Mouse (Mus musculus) embryonic facial prominence, embryonic 12.5 days (tissue): Measurements from ENCODE around the gene Aff1. TPM values are rescaled to one million over a fixed set of nuclear protein-coding genes. Genes with fewer than 3 reads are reported as not detected.

Source experiments
- ATAC-seq: fragments of 200-750 bp; cut with Nextera tagmentation; 2 replicates; pipeline ENCODE4 v1.8.0; 2017; ENCODE audit not compliant: insufficient number of reproducible peaks, insufficient read depth, low FRiP score, low TSS enrichment
- H3K27ac ChIP-seq: fragments of 300-500 bp; sonication (generic); 2 replicates; pipeline ENCODE4 v1.5.1; 2016; ENCODE audit warnings: mild to moderate bottlenecking
- H3K27me3 ChIP-seq: fragments of 300-500 bp; sonication (generic); 2 replicates; pipeline ENCODE4 v1.6.1; 2016; ENCODE audit warnings: mild to moderate bottlenecking, moderate library complexity
- H3K36me3 ChIP-seq: fragments of 300-500 bp; sonication (generic); 2 replicates; pipeline ENCODE4 v1.6.1; 2016; ENCODE audit warnings: mild to moderate bottlenecking
- H3K4me1 ChIP-seq: fragments of 300-500 bp; sonication (generic); 2 replicates; pipeline ENCODE4 v1.6.1; 2016
- H3K4me2 ChIP-seq: fragments of 300-500 bp; sonication (generic); replicated peaks from 2 replicates; pipeline ENCODE4 v1.6.1; 2016; ENCODE audit warnings: mild to moderate bottlenecking, moderate library complexity
- H3K4me3 ChIP-seq: fragments of 300-500 bp; sonication (generic); 2 replicates; pipeline ENCODE4 v1.5.1; 2016; ENCODE audit warnings: mild to moderate bottlenecking
- H3K9ac ChIP-seq: fragments of 300-500 bp; sonication (generic); 2 replicates; pipeline ENCODE4 v1.6.1; 2016; ENCODE audit warnings: mild to moderate bottlenecking, moderate library complexity
- H3K9me3 ChIP-seq: fragments of 300-500 bp; sonication (generic); 2 replicates; pipeline ENCODE4 v1.6.1; 2016; ENCODE audit warnings: mild to moderate bottlenecking, moderate library complexity
- WGBS: fragments of 180-500 bp; shearing (Covaris S2); methylation state at CpG from one replicate; pipeline ENCODE4 v1.1.7; 2016; 5-methylcytosine and 5-hydroxymethylcytosine counted together
- polyA plus RNA-seq: library from polyadenylated mRNA; unstranded; fragments of >200 nt; fragmentation: Nextera tagmentation; extraction: Ambion mirVana; gene quantifications from 2 replicates; pipeline ENCODE4 v1.2.1, GENCODE M21; 2016

The Aff1 gene
- polyA plus RNA-seq, 1 experiment from 2014 or later: 4.8 TPM

DNA sequence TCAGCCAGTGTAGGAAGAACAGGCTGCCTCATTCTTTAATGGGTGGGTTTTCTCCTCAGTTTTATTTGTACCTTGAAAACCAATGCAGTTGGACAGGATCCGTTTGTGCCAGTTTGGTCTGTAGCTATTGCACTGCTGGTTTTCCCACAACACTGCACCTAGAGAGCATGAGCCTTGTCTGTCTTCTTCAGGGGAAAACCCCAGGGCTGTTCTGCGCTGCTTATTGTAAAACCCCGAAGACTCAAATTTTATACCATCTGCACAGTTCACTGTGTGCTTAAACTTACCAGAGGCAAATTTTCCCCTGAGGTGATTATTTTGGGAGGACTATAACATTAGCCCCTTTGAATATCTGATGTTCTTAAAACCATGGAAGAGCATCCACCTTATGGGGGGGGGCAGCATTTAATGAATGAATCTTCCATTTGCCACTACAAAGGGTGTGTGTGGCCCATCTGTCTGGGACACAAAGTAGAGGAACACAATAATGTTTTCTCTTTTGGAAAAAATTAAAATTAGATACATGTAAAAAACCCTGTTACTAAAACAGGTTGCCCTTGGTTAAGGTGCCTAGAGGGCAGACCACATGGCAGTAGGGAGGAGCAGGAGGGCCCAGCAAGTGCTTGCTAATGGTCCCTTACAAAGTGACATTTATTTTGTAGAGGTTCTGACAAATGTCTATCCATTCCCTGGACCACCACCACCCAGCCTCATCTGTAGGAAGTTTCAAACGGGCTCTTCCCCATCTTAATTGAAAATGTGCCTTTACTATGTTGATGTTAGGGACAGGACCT lies 160.8 kb downstream of the Aff1 start:
- H3K36me3 ChIP-seq: peaks cover 14% of the 10 kb centered on the region; the same call in 1 of the 2 replicates
- 0 out of 2 replicates have a peak, but pooled peaks cover 8% of the 10 kb centered on the region for H3K4me1 ChIP-seq
- H3K4me3 ChIP-seq: no peak overlapping the region
- 84% methylated on average over 4 of the region's 4 CpGs for WGBS
- no peak overlapping the region for H3K27ac ChIP-seq
- H3K4me2 ChIP-seq: no peak overlapping the region
- no peaks in the 10 kb centered on the region for H3K27me3 ChIP-seq
- ATAC-seq: no peak
- no peaks in the 10 kb centered on the region for H3K9me3 ChIP-seq
- no peak overlapping the region for H3K9ac ChIP-seq

DNA sequence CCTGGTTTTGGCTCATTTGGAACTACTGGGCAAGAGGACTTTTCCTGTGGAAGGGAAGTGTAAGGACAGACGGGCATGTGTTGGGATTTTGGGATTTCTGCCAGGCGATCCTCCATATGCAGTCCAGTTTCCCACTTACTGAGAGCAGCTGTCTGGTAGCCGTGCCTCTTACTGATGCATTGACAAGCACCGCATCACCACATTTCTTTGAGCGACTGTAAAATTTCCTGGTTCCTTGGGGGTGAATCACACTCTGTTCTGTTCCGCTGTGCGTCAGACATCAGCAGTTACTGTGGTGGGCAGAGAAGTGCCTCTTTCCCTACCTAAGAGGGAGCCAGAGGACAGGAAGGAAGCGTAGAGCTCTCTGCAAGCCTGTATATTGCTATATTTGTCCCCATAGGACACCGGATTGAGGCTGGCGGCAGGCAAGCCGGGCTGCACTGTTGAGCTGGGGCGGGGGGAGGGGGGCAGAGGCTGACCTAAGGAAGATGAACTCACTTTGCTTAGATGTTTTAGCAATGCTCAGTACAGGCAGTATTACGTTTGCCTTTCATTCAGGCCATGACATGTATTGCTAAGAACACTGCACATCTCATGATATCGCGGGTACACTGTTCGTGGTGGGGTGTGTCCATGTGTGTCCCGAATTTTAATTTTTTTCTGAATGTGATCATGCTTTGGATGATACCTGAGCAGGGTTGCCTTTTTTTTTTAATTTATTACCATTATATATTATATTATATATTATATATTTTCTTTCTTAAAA lies 162.1 kb downstream of the Aff1 start:
- no peak overlapping the region for H3K27ac ChIP-seq
- H3K4me2 ChIP-seq: no peak overlapping the region
- no peak overlapping the region for H3K4me3 ChIP-seq
- H3K27me3 ChIP-seq: no peaks in the 10 kb centered on the region
- no peak overlapping the region for H3K9ac ChIP-seq
- 0 out of 2 replicates have a peak, but pooled peaks cover 8% of the 10 kb centered on the region for H3K4me1 ChIP-seq
- no peaks in the 10 kb centered on the region for H3K9me3 ChIP-seq
- ATAC-seq: no peak
- H3K36me3 ChIP-seq: peaks cover 14% of the 10 kb centered on the region; the same call in 1 of the 2 replicates
- WGBS: 72% methylated on average over 17 of the region's 17 CpGs

- no peaks in the 10 kb centered on the region for H3K27me3 ChIP-seq
- H3K9me3 ChIP-seq: no peaks in the 10 kb centered on the region
- 0 out of 2 replicates have a peak, but pooled peaks cover 8% of the 10 kb centered on the region for H3K4me1 ChIP-seq
- H3K9ac ChIP-seq: no peak overlapping the region
- ATAC-seq: no peak
- WGBS: 86% methylated on average over 5 of the region's 5 CpGs
- H3K27ac ChIP-seq: no peak overlapping the region
- H3K4me3 ChIP-seq: no peak overlapping the region
- no peak overlapping the region for H3K4me2 ChIP-seq
- H3K36me3 ChIP-seq: peaks cover 14% of the 10 kb centered on the region; the same call in 1 of the 2 replicates
Observed at GRCm38 (mm10) chr5:103854807-103855194, 162.6 kb downstream of the Aff1 start.

DNA sequence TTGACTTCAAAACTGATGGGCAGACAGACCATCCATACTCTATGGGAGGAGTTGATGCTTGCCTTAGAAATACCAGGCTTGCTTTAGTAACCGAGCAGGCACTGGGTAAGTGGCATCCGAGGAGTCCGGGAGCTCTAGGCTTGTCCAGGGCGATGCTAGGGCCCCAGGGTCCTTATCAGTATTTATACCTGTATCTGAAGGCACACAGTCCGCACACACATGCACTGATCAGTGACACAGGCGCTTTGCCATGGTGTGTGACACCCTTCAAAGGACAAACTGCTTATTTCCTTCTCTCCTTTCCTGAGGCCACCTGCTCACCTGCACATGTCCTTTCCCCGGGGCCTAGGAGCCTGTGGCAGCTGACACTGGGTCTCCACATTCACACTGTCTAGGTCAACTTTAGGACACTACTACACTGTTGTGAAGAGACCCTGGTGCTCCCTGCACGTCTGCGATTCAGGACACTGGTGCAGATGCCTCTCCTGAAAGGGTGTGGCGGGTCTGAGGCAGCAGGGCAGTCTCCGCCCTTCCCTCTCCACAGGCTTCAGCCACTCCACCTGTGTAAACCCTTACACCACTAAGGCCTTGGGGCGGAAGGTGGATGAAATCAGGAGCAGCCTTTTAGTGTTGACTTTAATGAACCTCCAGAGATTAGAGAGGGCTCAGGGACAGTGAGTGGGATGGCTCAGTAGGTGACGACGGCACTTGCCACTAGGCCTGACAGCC lies 163.5 kb downstream of the Aff1 start:
- ATAC-seq: 0 out of 2 replicates have a peak, but pooled peaks have one; percentile 16
- H3K4me1 ChIP-seq: 0 out of 2 replicates have a peak, but pooled peaks cover 8% of the 10 kb centered on the region

GRCm38 (mm10) chr5:103856286-103857009 lies 164.3 kb downstream of the Aff1 start:
- Histone ChIP-seq H3K9me3 (no peaks in the 10 kb centered on the region), H3K27ac (no peak overlapping the region), H3K4me1 (0 out of 2 replicates have a peak, but pooled peaks cover 8% of the 10 kb centered on the region), H3K4me3 (no peak overlapping the region), H3K4me2 (no peak overlapping the region), H3K9ac (no peak overlapping the region), H3K36me3 (peaks cover 7% of the 10 kb centered on the region; the same call in 1 of the 2 replicates), H3K27me3 (no peaks in the 10 kb centered on the region)
- WGBS: 55% methylated on average over 5 of the region's 5 CpGs
- no peak for ATAC-seq

More for the DNA sequence above, 163.5 kb downstream of the Aff1 start:
- H3K4me2 ChIP-seq: no peak overlapping the region
- no peak overlapping the region for H3K27ac ChIP-seq
- WGBS: 79% methylated on average over 14 of the region's 14 CpGs
- peaks cover 12% of the 10 kb centered on the region; the same call in 1 of the 2 replicates for H3K36me3 ChIP-seq
- no peaks in the 10 kb centered on the region for H3K9me3 ChIP-seq
- H3K9ac ChIP-seq: no peak overlapping the region
- H3K27me3 ChIP-seq: no peaks in the 10 kb centered on the region
- H3K4me3 ChIP-seq: no peak overlapping the region

GRCm38 (mm10) chr5:103857151-103857550 lies 165.0 kb downstream of the Aff1 start:
- H3K9me3 ChIP-seq: no peaks in the 10 kb centered on the region
- H3K4me2 ChIP-seq: no peak overlapping the region
- H3K9ac ChIP-seq: no peak overlapping the region
- 0 out of 2 replicates have a peak, but pooled peaks cover under 1% of the 10 kb centered on the region for H3K36me3 ChIP-seq
- no peak overlapping the region for H3K27ac ChIP-seq
- ATAC-seq: no peak
- 0 out of 2 replicates have a peak, but pooled peaks cover 8% of the 10 kb centered on the region for H3K4me1 ChIP-seq
- WGBS: 80% methylated on average over 2 of the region's 2 CpGs
- no peak overlapping the region for H3K4me3 ChIP-seq
- no peaks in the 10 kb centered on the region for H3K27me3 ChIP-seq

DNA sequence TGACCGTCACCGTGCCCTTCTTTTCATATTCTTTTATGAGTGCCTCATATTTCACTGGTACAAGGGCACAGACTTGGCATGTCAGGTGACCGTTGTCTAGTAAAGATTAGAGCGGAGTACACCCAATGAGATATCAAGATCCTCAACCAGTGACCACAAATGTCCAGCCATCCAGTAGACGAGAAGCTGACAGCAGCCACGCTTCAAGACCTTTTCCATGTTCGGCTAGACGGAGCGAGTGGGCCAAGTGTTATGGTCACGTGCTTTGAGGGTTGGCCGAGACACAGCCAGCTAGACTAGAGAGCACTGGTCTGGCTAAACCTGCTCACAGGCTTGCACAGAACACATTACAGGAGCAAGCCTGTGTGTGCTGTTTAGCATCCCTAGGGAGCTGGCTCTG lies 168.4 kb downstream of the Aff1 start:
- Histone ChIP-seq H3K4me2 (no peak overlapping the region), H3K27ac (no peak overlapping the region), H3K4me1 (0 out of 2 replicates have a peak, but pooled peaks cover 3% of the 10 kb centered on the region), H3K27me3 (no peaks in the 10 kb centered on the region), H3K9me3 (no peaks in the 10 kb centered on the region), H3K4me3 (no peak overlapping the region), H3K36me3 (no peaks in the 10 kb centered on the region), H3K9ac (no peak overlapping the region)
- ATAC-seq: no peak
- WGBS: 94% methylated on average over 11 of the region's 11 CpGs

GRCm38 (mm10) chr5:103863759-103864158 lies 171.6 kb downstream of the Aff1 start:
- H3K4me3 ChIP-seq: no peak overlapping the region
- H3K27ac ChIP-seq: no peak overlapping the region
- no peak for ATAC-seq
- H3K36me3 ChIP-seq: peaks cover 7% of the 10 kb centered on the region; the same call in 1 of the 2 replicates
- H3K9me3 ChIP-seq: no peaks in the 10 kb centered on the region
- WGBS: 85% methylated on average over 4 of the region's 4 CpGs
- H3K27me3 ChIP-seq: no peaks in the 10 kb centered on the region
- no peaks in the 10 kb centered on the region for H3K4me1 ChIP-seq
- no peak overlapping the region for H3K9ac ChIP-seq
- H3K4me2 ChIP-seq: no peak overlapping the region

- no peak overlapping the region for H3K4me2 ChIP-seq
- WGBS: 44% methylated on average over 15 of the region's 15 CpGs
- H3K4me1 ChIP-seq: peaks cover 5% of the 10 kb centered on the region; the same call in 1 of the 2 replicates
Observed at GRCm38 (mm10) chr5:103889766-103890165, 197.6 kb downstream of the Aff1 start.

GRCm38 (mm10) chr5:103898310-103898709 lies 206.1 kb downstream of the Aff1 start:
- no peaks in the 10 kb centered on the region for H3K9me3 ChIP-seq
- no peak overlapping the region for H3K4me3 ChIP-seq
- H3K27ac ChIP-seq: no peak overlapping the region
- no peak for ATAC-seq
- WGBS: 21% methylated on average over 1 of the region's 1 CpGs
- H3K9ac ChIP-seq: no peak overlapping the region
- H3K4me2 ChIP-seq: no peak overlapping the region
- no peaks in the 10 kb centered on the region for H3K36me3 ChIP-seq
- no peaks in the 10 kb centered on the region for H3K27me3 ChIP-seq
- H3K4me1 ChIP-seq: no peaks in the 10 kb centered on the region

More at GRCm38 (mm10) chr5:103889766-103890165, 197.6 kb downstream of the Aff1 start:
- Histone ChIP-seq H3K4me3 (no peak overlapping the region), H3K27ac (no peak overlapping the region), H3K27me3 (no peaks in the 10 kb centered on the region), H3K36me3 (no peaks in the 10 kb centered on the region), H3K9me3 (no peaks in the 10 kb centered on the region), H3K9ac (no peak overlapping the region)
- ATAC-seq: 0 out of 2 replicates have a peak, but pooled peaks have one; percentile 47
